Mouse (Mus musculus) heart, embryonic 15.5 days (tissue): ENCODE results near the gene Ntrk2. TPM values are rescaled to one million over a fixed set of nuclear protein-coding genes. Genes with fewer than 3 reads are reported as not detected.

Experiments used
- ATAC-seq: fragments of 200-750 bp; cut with Nextera tagmentation; replicated peaks from 2 replicates; pipeline ENCODE4 v1.8.0; 2017; ENCODE audit warnings: low read depth, moderate TSS enrichment; ENCODE audit not compliant: insufficient number of reproducible peaks, insufficient read depth, low FRiP score
- H3K27ac ChIP-seq: fragments of 300-500 bp; sonication (generic); 2 replicates; pipeline ENCODE4 v1.5.1; 2015; ENCODE audit warnings: mild to moderate bottlenecking, inconsistent platforms
- H3K27me3 ChIP-seq: fragments of 300-500 bp; sonication (generic); 2 replicates; pipeline ENCODE4 v1.6.1; 2015; ENCODE audit warnings: inconsistent platforms
- H3K36me3 ChIP-seq: fragments of 300-500 bp; sonication (generic); 2 replicates; pipeline ENCODE4 v1.6.1; 2015; ENCODE audit warnings: mild to moderate bottlenecking, inconsistent platforms
- H3K4me1 ChIP-seq: fragments of 300-500 bp; sonication (generic); replicated peaks from 2 replicates; pipeline ENCODE4 v1.6.1; 2015; ENCODE audit warnings: inconsistent platforms
- H3K4me2 ChIP-seq: fragments of 300-500 bp; sonication (generic); 2 replicates; pipeline ENCODE4 v1.6.1; 2015; ENCODE audit warnings: inconsistent platforms, mild to moderate bottlenecking, moderate library complexity
- H3K4me3 ChIP-seq: fragments of 300-500 bp; sonication (generic); 2 replicates; pipeline ENCODE4 v1.5.1; 2015; ENCODE audit warnings: mild to moderate bottlenecking, inconsistent platforms
- H3K9ac ChIP-seq: fragments of 300-500 bp; sonication (generic); 2 replicates; pipeline ENCODE4 v1.6.1; 2015; ENCODE audit warnings: mild to moderate bottlenecking, inconsistent platforms
- H3K9me3 ChIP-seq: fragments of 300-500 bp; sonication (generic); replicated peaks from 2 replicates; pipeline ENCODE4 v1.6.1; 2016; ENCODE audit warnings: inconsistent platforms
- WGBS: fragments of 180-500 bp; shearing (Covaris S2); methylation state at CpG from one replicate; pipeline ENCODE4 v1.1.7; 2015; ENCODE audit warnings: mixed read lengths; 5-methylcytosine and 5-hydroxymethylcytosine counted together
- polyA plus RNA-seq: library from polyadenylated mRNA; unstranded; fragments of >200 nt; fragmentation: Nextera tagmentation; extraction: Ambion mirVana; gene quantifications from 2 replicates; pipeline ENCODE4 v1.2.1, GENCODE M21; 2015

Gene Ntrk2
- polyA plus RNA-seq, 1 experiment from 2014 or later = 4.8 TPM

DNA sequence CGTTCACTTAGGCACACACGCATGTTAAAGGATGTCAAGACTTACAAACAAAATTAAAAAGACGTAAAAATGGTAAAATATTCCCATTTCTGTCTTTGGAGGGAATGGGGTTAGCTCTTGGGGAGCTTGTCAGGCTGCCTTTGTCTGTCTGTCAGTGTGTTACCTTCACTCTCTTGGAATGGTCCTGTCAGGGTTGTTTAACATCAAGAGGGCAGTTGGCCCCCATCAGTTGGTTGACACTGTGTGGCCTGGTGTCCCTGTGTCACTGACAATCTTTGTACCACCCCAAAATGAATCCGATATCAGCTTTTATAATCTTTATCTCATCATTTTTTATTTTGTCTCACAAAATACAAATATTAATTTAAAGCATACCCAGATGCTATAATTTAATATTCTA is 373.6 kb downstream of the Ntrk2 start:
- Histone ChIP-seq H3K4me2 (no peak overlapping the region), H3K36me3 (no peaks in the 10 kb centered on the region), H3K9ac (no peak overlapping the region), H3K4me1 (no peaks in the 10 kb centered on the region), H3K9me3 (no peaks in the 10 kb centered on the region), H3K4me3 (no peak overlapping the region), H3K27ac (no peak overlapping the region), H3K27me3 (no peaks in the 10 kb centered on the region)
- no peak for ATAC-seq
- 91% methylated on average over 4 of the region's 4 CpGs for WGBS

DNA sequence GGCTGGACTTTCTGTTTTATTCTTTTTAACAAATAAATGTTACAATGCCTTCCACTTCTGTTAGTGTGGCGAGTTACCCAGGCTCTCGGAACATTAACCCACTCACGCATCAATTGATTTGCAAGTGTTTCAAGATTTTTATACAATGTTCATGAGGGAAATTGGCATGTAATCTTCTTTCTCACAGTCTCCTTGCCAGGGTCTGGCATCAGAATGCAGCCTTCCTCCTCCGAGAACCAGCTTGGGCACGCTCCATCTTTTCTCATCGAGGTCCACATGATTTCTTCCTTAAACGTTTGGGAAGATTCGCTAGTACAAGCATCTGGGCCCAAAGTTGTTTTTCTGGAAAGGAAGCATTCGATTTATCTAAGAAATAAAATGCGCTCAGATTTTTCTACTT is 374.4 kb downstream of the Ntrk2 start:
- no peak overlapping the region for H3K4me3 ChIP-seq
- H3K27ac ChIP-seq = no peak overlapping the region

DNA sequence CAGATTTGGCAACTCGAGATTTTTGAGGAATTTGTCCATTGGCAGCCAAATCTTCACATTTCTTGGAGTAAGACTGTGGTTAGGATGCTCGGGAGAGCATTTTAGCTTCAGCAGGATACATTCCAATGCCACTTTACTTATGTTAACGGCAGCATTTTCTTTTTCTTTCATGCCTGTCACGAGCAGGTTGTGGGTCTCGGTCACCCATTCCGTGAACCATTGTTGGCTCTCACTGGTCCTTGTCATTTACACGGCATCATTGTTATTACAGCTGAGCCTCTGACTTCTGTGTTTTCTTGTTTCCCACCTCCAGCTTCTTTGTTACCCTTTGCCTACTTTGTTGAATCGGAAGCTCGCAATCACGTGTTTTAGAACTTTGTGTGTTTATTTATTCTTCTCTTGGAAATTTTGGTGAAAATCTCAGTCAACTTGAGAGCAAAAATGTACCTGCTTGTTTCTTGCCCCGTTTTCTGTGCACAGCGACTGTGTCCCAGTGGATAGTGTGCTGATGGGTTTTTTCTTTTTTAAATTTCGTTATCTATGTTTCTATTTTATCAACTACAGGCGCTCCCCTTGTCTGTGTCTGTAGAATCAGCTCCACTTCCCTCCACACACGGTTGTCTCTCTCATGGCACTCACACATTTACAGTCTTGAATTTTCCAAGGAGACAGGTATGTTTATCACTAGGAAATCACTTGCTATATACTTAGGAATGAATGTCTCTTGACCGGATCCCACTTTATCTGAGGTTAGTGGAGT is 375.0 kb downstream of the Ntrk2 start:
- Histone ChIP-seq H3K9ac (no peak overlapping the region), H3K27me3 (no peaks in the 10 kb centered on the region), H3K4me1 (no peaks in the 10 kb centered on the region), H3K4me3 (no peak overlapping the region), H3K4me2 (0 out of 2 replicates have a peak overlapping the region, but pooled peaks have one; percentile 3), H3K36me3 (no peaks in the 10 kb centered on the region), H3K27ac (no peak overlapping the region), H3K9me3 (no peaks in the 10 kb centered on the region)
- 47% methylated on average over 16 of the region's 16 CpGs for WGBS
- no peak for ATAC-seq

More for the DNA sequence above, 374.4 kb downstream of the Ntrk2 start:
- H3K9ac ChIP-seq = no peak overlapping the region
- H3K4me2 ChIP-seq = no peak overlapping the region
- ATAC-seq = no peak
- H3K27me3 ChIP-seq = no peaks in the 10 kb centered on the region
- H3K9me3 ChIP-seq = no peaks in the 10 kb centered on the region
- H3K36me3 ChIP-seq = no peaks in the 10 kb centered on the region
- H3K4me1 ChIP-seq = no peaks in the 10 kb centered on the region
- WGBS = 78% methylated on average over 10 of the region's 10 CpGs

DNA sequence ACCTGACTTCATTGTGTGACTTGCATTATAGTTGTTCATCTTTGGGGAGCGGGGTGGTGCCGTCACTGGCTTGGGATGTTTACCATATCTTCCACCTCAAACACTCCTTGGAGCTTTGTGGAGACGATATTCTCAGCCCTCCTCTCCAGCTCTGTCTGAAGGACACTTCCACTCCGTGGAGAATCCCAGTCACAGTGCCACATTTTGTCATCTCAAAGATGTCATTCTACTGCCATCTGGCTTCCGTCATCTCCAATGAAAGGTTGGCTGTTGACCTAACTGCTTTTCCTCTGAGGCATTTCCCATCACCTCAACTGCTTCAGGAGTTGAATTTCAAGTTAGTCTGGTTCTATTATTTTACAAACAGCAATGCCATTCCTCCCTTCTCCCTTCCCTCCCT is 376.3 kb downstream of the Ntrk2 start:
- H3K4me1 ChIP-seq = no peaks in the 10 kb centered on the region
- ATAC-seq = no peak
- H3K27me3 ChIP-seq = no peaks in the 10 kb centered on the region
- H3K9me3 ChIP-seq = no peaks in the 10 kb centered on the region
- no peaks in the 10 kb centered on the region for H3K36me3 ChIP-seq
- no peak overlapping the region for H3K4me3 ChIP-seq
- no peak overlapping the region for H3K4me2 ChIP-seq
- 44% methylated on average over 5 of the region's 5 CpGs for WGBS
- no peak overlapping the region for H3K27ac ChIP-seq
- H3K9ac ChIP-seq = no peak overlapping the region

Other genes starting within 250 kb of the Ntrk2 start
- 0.05 TPM in 1 of 2 replicates, not detected in the other for gene Slc28a3, start 195.7 kb upstream of the Ntrk2 start, polyA plus RNA-seq